Mouse (Mus musculus) cerebellum, postnatal 4 days (tissue): Measurements from ENCODE around the gene Nxn.
"Not testable (repeated sequence)": the region's sequence is repeated elsewhere in the genome, so short reads cannot be mapped to it uniquely, and the experiment has no call there.

Source experiments
- DNase-seq, 2 experiments: peaks; one replicate each; pipeline ENCODE4 v3.0.0; 2022; ENCODE audit warnings: low spot score in 2 of 2, mixed read lengths in 1 of 2

Gene Nxn

DNA sequence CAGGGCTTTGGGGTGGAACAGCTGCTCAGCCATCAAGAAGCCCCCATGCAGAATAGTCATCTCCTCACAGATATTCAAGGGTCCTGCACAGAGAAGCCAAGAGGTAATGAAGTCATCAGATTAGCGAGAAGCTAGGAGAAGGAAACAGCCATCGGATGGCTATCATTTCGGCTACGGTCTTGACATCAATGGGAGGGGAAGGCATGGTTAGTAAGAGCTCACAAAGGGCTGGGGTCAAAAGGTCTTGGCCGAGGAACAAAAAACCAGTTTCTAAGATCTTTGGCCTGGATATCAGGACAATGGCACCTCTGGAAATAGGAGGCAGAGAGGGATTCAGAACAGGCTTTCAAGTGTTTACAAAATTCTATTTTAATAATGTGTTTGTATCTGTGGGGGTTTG is 185.1 kb downstream of the Nxn start:
- no peak for DNase-seq

DNA sequence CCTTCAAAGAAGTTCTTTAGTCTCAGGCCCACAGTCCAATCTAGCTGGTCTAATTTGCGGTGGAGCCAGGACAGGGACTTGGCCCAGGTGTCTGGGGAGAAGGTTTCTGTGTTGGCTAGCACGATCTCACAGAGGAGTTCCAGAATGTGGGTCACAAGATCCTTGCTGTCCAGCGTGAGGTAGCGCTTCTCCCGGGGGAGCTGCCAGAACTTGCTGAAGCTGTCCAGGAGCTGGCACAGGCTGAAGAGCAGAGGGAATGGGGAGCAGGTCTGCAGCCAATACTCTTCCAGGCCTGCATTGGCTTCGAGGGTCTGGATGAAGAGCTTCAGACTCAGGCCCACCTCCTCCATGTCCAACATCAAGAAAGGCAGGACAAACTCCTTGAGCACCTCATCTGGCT is 187.3 kb downstream of the Nxn start:
- not testable (repeated sequence) for DNase-seq

DNA sequence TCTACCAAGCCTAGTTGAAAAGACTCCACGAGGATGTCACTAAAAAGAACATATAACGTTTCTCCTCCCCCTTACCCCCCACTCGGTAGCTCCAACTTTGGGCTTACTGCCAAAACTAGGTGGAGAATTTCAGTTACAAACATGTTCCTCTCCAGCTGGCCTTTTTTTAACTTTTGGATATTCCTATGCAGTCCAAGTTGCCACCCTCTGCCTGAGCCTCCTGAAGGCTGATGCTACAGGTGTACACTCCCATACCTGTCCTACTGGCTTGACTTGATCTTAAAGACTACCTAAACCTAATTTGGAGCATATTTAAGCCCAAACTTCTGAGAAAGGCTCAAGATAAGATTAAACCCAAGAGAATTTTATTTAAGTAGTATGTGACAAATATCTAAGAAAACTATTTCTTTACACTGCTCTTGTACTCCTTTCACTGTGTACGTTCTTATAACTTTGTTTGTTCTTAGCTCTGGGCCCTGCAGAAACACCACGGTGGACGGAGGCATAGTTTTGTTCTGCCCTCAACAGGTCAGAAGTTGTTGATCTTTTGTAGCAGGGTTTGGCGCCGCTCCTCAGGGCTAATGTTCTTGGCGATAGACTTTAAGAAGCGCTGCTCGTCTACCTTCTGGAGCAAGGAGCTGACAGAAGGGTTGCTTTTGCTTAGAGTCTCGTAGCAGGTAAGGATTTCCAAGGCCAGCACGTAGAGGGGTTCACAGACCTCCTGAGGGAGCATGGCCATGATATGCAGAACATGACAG is 188.5 kb downstream of the Nxn start:
- no peak for DNase-seq
